Mouse (Mus musculus) brain, embryonic 14.5 days (tissue): ENCODE results near the gene Vcam1.

Experiments
- CTCF ChIP-seq: fragments of 200-500 bp; IDR thresholded peaks from 2 replicates; pipeline ENCODE4 v1.5.1; 2012; ENCODE audit warnings: inconsistent platforms, mild to moderate bottlenecking, moderate library complexity, borderline replicate concordance; ENCODE audit not compliant: insufficient read depth, insufficient read length; ENCODE audit errors: extremely low read depth
- POLR2A ChIP-seq: fragments of 200-500 bp; IDR thresholded peaks from 2 replicates; pipeline ENCODE4 v1.6.1; 2012; ENCODE audit warnings: mild to moderate bottlenecking, inconsistent platforms, borderline replicate concordance; ENCODE audit not compliant: poor library complexity, insufficient read depth, insufficient read length, severe bottlenecking; ENCODE audit errors: extremely low read depth

DNA sequence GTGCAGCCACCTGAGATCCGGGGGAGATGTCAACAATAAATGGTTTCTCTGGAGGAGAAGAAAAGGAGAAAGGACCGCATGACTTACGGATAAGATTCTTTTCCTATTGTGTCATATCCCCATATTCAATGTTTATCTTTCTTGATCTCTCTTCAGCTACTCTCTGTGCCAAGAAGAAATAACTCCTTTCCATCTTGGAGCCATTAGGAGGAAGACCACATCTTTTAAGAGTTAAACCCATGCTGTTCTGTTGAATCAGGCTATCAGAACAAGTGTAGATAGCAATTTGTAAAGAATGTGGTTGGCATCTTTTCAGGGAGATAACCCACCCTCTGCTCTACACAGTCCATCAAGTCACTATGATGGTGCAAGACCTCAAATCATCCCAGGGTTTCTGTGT, 8.5 kb downstream of the Vcam1 start:
- TF ChIP-seq CTCF: no peak
- no peak for TF ChIP-seq POLR2A
